Mouse (Mus musculus) hindbrain, embryonic 16.5 days (tissue): ENCODE measurements around the gene Hist3h2a. TPM values are rescaled to one million over a fixed set of nuclear protein-coding genes. Genes with fewer than 3 reads are reported as not detected.

Source experiments
- ATAC-seq: fragments of 200-750 bp; cut with Nextera tagmentation; 2 replicates; pipeline ENCODE4 v1.8.0; 2017; ENCODE audit warnings: moderate TSS enrichment, moderate library complexity
- H3K27ac ChIP-seq: fragments of 300-500 bp; sonication (generic); 2 replicates; pipeline ENCODE4 v1.5.1; 2014; ENCODE audit warnings: low read depth, mild to moderate bottlenecking, control low read depth, low read length, moderate library complexity
- H3K27me3 ChIP-seq: fragments of 300-500 bp; sonication (generic); replicated peaks from 2 replicates; pipeline ENCODE4 v1.6.1; 2014; ENCODE audit warnings: low read length; ENCODE audit not compliant: control insufficient read depth, insufficient read depth
- H3K36me3 ChIP-seq: fragments of 300-500 bp; sonication (generic); 2 replicates; pipeline ENCODE4 v1.6.1; 2014; ENCODE audit warnings: mild to moderate bottlenecking, low read length, moderate library complexity, mixed read lengths; ENCODE audit not compliant: control insufficient read depth, insufficient read depth
- H3K4me1 ChIP-seq: fragments of 300-500 bp; sonication (generic); 2 replicates; pipeline ENCODE4 v1.6.1; 2014; ENCODE audit warnings: low read depth, low read length; ENCODE audit not compliant: control insufficient read depth, insufficient read depth
- H3K4me2 ChIP-seq: fragments of 300-500 bp; sonication (generic); 2 replicates; pipeline ENCODE4 v1.6.1; 2014; ENCODE audit warnings: mild to moderate bottlenecking, low read length, control low read depth, moderate library complexity
- H3K4me3 ChIP-seq: fragments of 300-500 bp; sonication (generic); 2 replicates; pipeline ENCODE4 v1.5.1; 2014; ENCODE audit warnings: mild to moderate bottlenecking, low read length, control low read depth, moderate library complexity
- H3K9ac ChIP-seq: fragments of 300-500 bp; sonication (generic); 2 replicates; pipeline ENCODE4 v1.6.1; 2014; ENCODE audit warnings: low read depth, mild to moderate bottlenecking, control low read depth, low read length, moderate library complexity
- H3K9me3 ChIP-seq: fragments of 300-500 bp; sonication (generic); 2 replicates; pipeline ENCODE4 v1.6.1; 2014; ENCODE audit warnings: mild to moderate bottlenecking, low read length, moderate library complexity; ENCODE audit not compliant: control insufficient read depth
- WGBS: fragments of 180-500 bp; shearing (Covaris S2); extraction: QIAGEN DNeasy Blood & Tissue Kit; methylation state at CpG from one replicate; pipeline ENCODE4 v1.1.7; 2014; 5-methylcytosine and 5-hydroxymethylcytosine counted together
- polyA plus RNA-seq: library from polyadenylated mRNA; unstranded; fragments of >200 nt; fragmentation: Nextera tagmentation; extraction: Ambion mirVana; gene quantifications from 2 replicates; pipeline ENCODE4 v1.2.1, GENCODE M21; 2015

Hist3h2a gene
- polyA plus RNA-seq, 1 experiment from 2014 or later, result 89.6 TPM

DNA sequence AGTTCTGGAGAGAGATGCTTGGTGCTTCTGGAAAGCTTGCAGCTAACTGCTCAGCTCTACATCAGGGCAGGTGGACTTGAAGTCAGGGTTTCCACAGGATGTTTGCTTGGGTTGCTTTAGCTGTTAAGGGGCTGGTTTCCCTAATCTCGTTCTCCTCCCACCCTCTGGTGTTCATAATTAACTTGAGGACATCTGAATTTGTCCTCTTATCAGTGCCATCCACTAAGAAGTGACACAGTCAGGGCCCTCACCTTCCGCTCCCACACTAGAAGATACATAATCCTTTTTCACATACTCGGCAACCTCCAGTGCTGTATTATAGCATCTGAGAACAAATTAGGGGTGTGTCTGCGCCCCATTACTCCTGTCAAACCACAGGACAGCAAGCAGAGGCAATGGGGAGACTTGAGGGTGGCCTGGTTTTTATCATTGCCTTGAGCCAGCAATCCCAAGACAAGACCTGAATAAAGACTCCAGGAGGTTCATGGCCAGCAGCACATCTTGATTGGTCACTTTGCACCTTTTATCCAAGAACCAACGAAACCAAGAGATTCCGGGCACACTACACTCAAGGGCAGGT, 38.7 kb downstream of the Hist3h2a start:
- 90% methylated on average over 6 of the region's 6 CpGs for WGBS
- H3K27ac ChIP-seq, result no peak overlapping the region
- ATAC-seq, result no peak
- H3K4me1 ChIP-seq, result no peaks in the 10 kb centered on the region
- H3K36me3 ChIP-seq, result peaks cover 12% of the 10 kb centered on the region
- H3K9me3 ChIP-seq, result no peaks in the 10 kb centered on the region
- no peak overlapping the region for H3K4me2 ChIP-seq
- H3K27me3 ChIP-seq, result no peaks in the 10 kb centered on the region
- no peak overlapping the region for H3K9ac ChIP-seq
- H3K4me3 ChIP-seq, result no peak overlapping the region

DNA sequence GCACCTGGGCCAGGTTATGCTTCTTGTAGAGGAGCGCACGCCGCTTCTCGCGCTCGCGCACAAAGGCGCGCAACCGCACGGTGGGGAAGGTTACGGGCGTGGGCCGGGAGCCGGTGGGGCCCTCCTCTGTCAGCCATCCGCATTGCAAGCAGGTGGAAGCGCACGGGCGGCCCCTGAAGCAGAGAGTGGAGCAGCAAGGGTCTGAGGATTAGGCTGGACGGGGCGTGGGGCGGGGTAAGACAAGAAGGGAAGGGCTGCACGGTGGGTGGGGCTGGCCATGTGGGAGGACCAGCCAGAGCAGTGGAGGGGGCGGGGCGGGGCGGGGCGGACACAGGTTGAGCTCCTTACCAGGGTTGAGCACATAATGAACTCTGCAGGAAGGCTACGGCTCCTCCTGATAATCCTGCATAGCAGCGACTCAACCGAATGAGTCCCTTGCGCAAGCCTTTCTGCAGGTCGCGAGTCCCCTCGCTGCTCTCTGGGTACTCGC, 39.9 kb downstream of the Hist3h2a start:
- Histone ChIP-seq H3K4me2 (peak overlapping the region; percentile 65), H3K27me3 (no peaks in the 10 kb centered on the region), H3K9me3 (no peaks in the 10 kb centered on the region), H3K9ac (peak overlapping the region; percentile 58), H3K4me1 (no peaks in the 10 kb centered on the region), H3K27ac (no peak overlapping the region), H3K36me3 (peaks cover 4% of the 10 kb centered on the region), H3K4me3 (peak overlapping the region; percentile 40)
- WGBS, result 2% methylated on average over 35 of the region's 35 CpGs
- peak; percentile 79 for ATAC-seq

DNA sequence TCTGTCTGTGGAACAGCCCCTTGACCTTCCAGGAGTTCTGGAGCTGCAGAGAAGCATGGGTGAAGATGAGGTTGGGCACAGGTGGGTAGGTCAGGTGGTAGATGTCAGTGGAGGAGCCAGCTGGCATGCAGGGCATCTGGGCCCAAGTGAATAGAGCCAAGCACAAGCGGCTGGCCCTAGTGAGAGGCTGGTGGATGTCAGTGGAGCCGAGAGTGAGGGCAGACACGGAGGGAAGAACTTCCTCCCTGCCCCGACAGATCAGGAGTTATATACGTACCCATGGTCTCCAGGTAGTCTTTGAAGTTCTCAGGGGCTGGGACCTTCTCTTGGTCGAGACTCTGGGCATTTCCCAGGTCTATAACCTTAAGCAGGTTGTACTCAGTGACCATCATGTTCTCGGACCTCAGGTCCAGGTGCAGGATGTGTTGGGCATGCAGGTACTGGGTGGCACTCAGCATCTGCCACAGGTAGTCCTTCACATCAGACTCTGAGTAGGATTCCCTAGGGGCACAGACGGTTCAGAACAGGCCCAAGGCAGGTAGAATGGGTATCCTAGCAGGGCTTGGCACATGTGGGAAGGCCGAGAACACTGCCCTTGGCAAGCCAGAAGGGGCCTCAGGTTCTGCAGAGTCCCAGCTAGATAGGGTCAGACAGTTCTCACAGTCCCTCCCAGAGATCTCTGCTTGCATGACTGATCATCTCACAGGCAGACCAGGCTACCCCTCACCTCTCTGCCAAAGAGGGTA, 40.7 kb downstream of the Hist3h2a start:
- Histone ChIP-seq H3K36me3 (no peaks in the 10 kb centered on the region), H3K4me2 (peak overlapping the region; percentile 65), H3K4me1 (no peaks in the 10 kb centered on the region), H3K27ac (no peak overlapping the region), H3K4me3 (no peak overlapping the region), H3K9me3 (no peaks in the 10 kb centered on the region), H3K9ac (no peak overlapping the region; the same call in 1 of the 2 replicates), H3K27me3 (no peaks in the 10 kb centered on the region)
- WGBS, result 71% methylated on average over 7 of the region's 9 CpGs
- ATAC-seq, result no peak

GRCm38 (mm10) chr11:58995807-58996370, 41.4 kb downstream of the Hist3h2a start:
- H3K9me3 ChIP-seq, result no peaks in the 10 kb centered on the region
- H3K4me3 ChIP-seq, result no peak overlapping the region
- no peaks in the 10 kb centered on the region for H3K4me1 ChIP-seq
- no peaks in the 10 kb centered on the region for H3K27me3 ChIP-seq
- H3K36me3 ChIP-seq, result no peaks in the 10 kb centered on the region
- no peak for ATAC-seq
- no peak overlapping the region for H3K27ac ChIP-seq
- WGBS, result 44% methylated on average over 12 of the region's 12 CpGs
- H3K4me2 ChIP-seq, result no peak overlapping the region
- no peak overlapping the region for H3K9ac ChIP-seq

DNA sequence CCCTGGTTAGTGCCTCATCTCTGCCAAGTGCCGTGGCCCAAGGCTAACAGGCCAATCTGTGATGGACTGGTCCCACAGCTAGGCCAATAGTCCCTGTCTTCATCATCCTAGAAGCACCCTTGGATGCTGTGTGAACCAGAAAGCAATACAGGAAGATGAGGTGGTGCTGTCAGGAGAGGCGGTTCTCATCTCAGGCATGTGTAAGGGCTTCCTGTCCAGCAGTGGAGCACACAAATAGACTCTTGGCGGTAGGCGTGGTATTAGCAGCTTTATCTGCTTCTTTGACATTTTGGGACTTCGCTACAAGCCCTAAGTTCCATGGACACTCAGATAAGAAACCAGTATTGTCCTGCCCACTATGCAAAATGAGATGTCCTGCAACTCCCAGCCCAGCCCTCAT, 43.1 kb downstream of the Hist3h2a start:
- Histone ChIP-seq H3K9me3 (no peaks in the 10 kb centered on the region), H3K27ac (no peak overlapping the region), H3K27me3 (no peaks in the 10 kb centered on the region), H3K36me3 (no peaks in the 10 kb centered on the region), H3K4me2 (no peak overlapping the region), H3K4me1 (no peaks in the 10 kb centered on the region), H3K4me3 (no peak overlapping the region), H3K9ac (no peak overlapping the region)
- WGBS, result 85% methylated on average over 5 of the region's 5 CpGs
- no peak for ATAC-seq

DNA sequence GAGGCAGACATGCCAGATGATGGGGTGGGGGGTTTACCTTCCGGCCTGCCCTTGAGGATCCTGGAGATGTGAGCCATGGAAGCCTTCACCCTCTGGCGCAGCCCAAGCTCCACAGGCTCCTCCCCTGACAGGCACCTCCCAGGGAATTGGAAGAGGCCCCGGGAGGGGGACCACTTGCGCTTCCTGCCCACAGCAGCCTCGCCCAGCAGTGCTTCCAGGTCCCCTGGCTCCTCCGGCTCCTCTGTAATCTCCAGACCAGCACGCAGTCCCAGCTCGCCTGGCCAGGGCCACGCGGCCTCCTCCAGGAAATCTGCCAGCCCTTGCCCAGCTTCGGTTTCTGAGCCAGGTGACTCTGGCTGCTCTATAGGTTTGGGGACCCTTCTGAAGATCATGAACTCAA, 44.7 kb downstream of the Hist3h2a start:
- Histone ChIP-seq H3K4me1 (no peaks in the 10 kb centered on the region), H3K27me3 (no peaks in the 10 kb centered on the region), H3K4me2 (no peak overlapping the region), H3K27ac (no peak overlapping the region), H3K4me3 (no peak overlapping the region), H3K9me3 (no peaks in the 10 kb centered on the region), H3K9ac (no peak overlapping the region), H3K36me3 (no peaks in the 10 kb centered on the region)
- 68% methylated on average over 10 of the region's 11 CpGs for WGBS
- ATAC-seq, result no peak

DNA sequence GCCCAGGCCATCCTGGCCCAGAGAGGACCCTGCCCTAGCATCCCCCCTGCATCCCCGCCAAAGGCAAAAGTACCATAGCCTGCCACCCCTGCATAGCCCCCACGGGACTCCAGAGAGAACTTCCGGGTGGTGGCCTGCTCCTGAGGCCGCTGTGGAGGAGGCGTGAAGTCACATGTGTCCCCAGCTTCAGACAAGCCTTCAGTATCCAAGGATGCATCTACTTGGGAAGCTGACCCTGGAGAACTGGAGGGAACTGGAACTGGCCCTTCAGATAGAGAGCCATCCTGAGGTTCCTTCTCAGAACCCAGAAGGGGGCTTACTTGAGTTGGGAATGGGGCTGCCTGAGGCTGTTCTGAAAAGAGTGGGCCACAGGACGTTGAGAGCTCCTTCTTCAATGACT, 45.3 kb downstream of the Hist3h2a start:
- Histone ChIP-seq H3K4me1 (no peaks in the 10 kb centered on the region), H3K4me3 (no peak overlapping the region), H3K27me3 (no peaks in the 10 kb centered on the region), H3K9ac (no peak overlapping the region), H3K4me2 (no peak overlapping the region), H3K9me3 (no peaks in the 10 kb centered on the region), H3K36me3 (no peaks in the 10 kb centered on the region), H3K27ac (no peak overlapping the region)
- no peak for ATAC-seq
- WGBS, result 78% methylated on average over 6 of the region's 6 CpGs

- H3K4me1 ChIP-seq, result no peaks in the 10 kb centered on the region
- H3K27ac ChIP-seq, result no peak overlapping the region
- H3K9me3 ChIP-seq, result no peaks in the 10 kb centered on the region
- H3K27me3 ChIP-seq, result no peaks in the 10 kb centered on the region
- no peak overlapping the region for H3K4me2 ChIP-seq
- no peak overlapping the region for H3K9ac ChIP-seq
- H3K36me3 ChIP-seq, result no peaks in the 10 kb centered on the region
- no peak overlapping the region for H3K4me3 ChIP-seq
- no peak for ATAC-seq
- 92% methylated on average over 21 of the region's 21 CpGs for WGBS
These were observed 46.1 kb downstream of the Hist3h2a start for GRCm38 (mm10) chr11:59000635-59001034.

DNA sequence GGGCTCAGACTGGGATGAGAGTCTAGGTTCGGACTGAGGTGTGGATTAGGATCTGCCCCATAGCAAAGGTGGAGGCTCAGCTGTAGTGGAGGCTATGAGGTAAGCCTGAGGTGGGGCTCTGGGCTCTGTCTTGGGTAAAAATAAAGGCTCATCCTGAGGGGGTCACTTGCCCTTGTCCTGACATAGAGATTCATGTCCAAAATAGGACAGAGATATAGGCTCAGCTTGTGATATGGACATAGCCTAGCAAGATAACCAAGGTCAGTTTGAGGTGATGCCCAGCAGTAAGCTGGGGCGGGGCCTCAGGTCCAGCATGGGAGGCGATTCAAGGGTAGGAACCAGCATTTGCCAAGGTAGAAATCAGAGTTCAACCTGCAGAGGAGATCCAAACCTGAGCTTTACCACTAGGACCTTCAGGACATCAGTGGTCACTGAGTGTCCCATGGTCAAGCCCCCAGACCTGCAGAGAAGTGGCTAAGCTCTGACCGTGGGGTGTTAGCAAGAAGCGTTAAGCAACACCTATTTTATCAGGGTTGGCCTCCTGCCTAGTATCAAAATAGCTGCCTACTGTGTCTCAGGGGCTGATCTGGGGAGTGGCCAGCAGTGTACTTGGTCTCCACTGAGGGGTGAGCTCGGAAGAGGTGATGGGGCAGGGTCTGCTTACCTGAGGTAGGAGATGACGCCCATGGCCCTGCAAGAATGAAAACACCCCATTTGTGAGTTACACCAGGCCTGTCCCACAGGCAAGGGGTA, 48.0 kb downstream of the Hist3h2a start:
- no peaks in the 10 kb centered on the region for H3K27me3 ChIP-seq
- 76% methylated on average over 7 of the region's 7 CpGs for WGBS
- H3K4me1 ChIP-seq, result no peaks in the 10 kb centered on the region
- H3K9ac ChIP-seq, result no peak overlapping the region
- no peak for ATAC-seq
- no peak overlapping the region for H3K4me3 ChIP-seq
- no peaks in the 10 kb centered on the region for H3K9me3 ChIP-seq
- H3K27ac ChIP-seq, result no peak overlapping the region
- no peaks in the 10 kb centered on the region for H3K36me3 ChIP-seq
- no peak overlapping the region for H3K4me2 ChIP-seq
